In the genomic region with DNA sequence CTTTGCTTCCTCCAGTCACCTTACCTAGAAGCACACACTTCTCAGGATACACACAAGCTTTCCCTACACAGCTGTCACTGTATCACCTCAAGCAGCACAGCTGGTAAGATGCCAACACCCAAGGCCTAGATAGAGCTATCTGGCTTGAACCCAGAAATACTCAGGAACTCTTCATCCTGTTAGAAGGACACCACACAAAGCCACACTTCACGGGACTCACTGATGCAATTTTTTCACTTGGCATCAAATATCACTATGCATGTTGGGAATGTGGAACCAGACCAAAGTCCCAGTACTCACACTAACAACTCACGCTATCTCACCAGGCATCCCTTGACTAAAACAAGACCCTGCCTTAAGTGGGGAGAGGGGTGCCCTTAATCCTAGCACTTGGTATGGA, we compare ENCODE assay signal across 10 mouse cellular contexts. TPM values are rescaled to one million over a fixed set of nuclear protein-coding genes. Genes with fewer than 3 reads are reported as not detected.
DNase-seq lines count a peak whose midpoint lies in the region; ATAC-seq lines count a peak whose summit lies in the region.
"Had no signal": no experiment of that assay in that cellular context is flagged by ENCODE, and none has a peak within 500 bp of the region (broad histone marks: within the 10 kb centered on the region; RNA-seq: fewer than 3 reads in every experiment).

No protein-coding gene starts in this region.

- peaks cover 57% of the 10 kb centered on the region for H3K4me1 ChIP-seq in kidney, embryonic 15.5 days
- H3K4me1 ChIP-seq in brown adipose tissue, adult 24 weeks (ENCODE audit: control insufficient read depth, insufficient read depth, insufficient read length, low read length): peaks cover 26% of the 10 kb centered on the region
- peaks cover 30% of the 10 kb centered on the region for H3K4me1 ChIP-seq in forebrain, embryonic 16.5 days (replicated peaks; ENCODE audit: control insufficient read depth, insufficient read depth, low read length)
- H3K4me1 ChIP-seq in midbrain, embryonic 11.5 days (ENCODE audit: control insufficient read depth, insufficient read depth, low read length): peaks cover 22% of the 10 kb centered on the region

- no peak overlapping the region for H3K27ac ChIP-seq in kidney, embryonic 15.5 days
- H3K27ac ChIP-seq in brown adipose tissue, adult 24 weeks (replicated peaks; ENCODE audit: low read depth, low read length): peak overlapping the region; percentile 33
- no peak overlapping the region for H3K27ac ChIP-seq in forebrain, embryonic 16.5 days (ENCODE audit: low read length)
- H3K27ac ChIP-seq in midbrain, embryonic 11.5 days (ENCODE audit: low read depth, low read length): no peak overlapping the region

- peak overlapping the region; percentile 89; the same call in 1 of the 2 replicates for H3K4me2 ChIP-seq in kidney, embryonic 15.5 days
- H3K4me2 ChIP-seq in forebrain, embryonic 16.5 days (ENCODE audit: low read length): peak overlapping the region; percentile 98
- H3K4me2 ChIP-seq in midbrain, embryonic 11.5 days: no peak overlapping the region

- no peaks in the 10 kb centered on the region for H3K9me3 ChIP-seq in kidney, embryonic 15.5 days (replicated peaks)
- H3K9me3 ChIP-seq in forebrain, embryonic 16.5 days (ENCODE audit: control insufficient read depth, low read length): no peaks in the 10 kb centered on the region
- no peaks in the 10 kb centered on the region for H3K9me3 ChIP-seq in midbrain, embryonic 11.5 days (ENCODE audit: control insufficient read depth, low read length)

- H3K9ac ChIP-seq in kidney, embryonic 15.5 days: 0 out of 2 replicates have a peak overlapping the region, but pooled peaks have one; percentile 1
- H3K9ac ChIP-seq in forebrain, embryonic 16.5 days (replicated peaks; ENCODE audit: low read depth, low read length): no peak overlapping the region
- H3K9ac ChIP-seq in midbrain, embryonic 11.5 days (ENCODE audit: low read length): 0 out of 2 replicates have a peak overlapping the region, but pooled peaks have one; percentile 16

- H3K36me3 ChIP-seq in kidney, embryonic 15.5 days: peaks cover 41% of the 10 kb centered on the region
- H3K36me3 ChIP-seq in forebrain, embryonic 16.5 days (ENCODE audit: control insufficient read depth, insufficient read depth): peaks cover 28% of the 10 kb centered on the region
- H3K36me3 ChIP-seq in midbrain, embryonic 11.5 days (ENCODE audit: control insufficient read depth, insufficient read depth, low read length): peaks cover 3% of the 10 kb centered on the region; the same call in 1 of the 2 replicates

- no peak for DNase-seq in kidney, postnatal 36 days
- no peak for DNase-seq in midbrain, embryonic 11.5 days (ENCODE audit: low spot score, missing footprints)
- no peak for DNase-seq in right cerebral cortex, adult 18-20 months
- DNase-seq in gastrocnemius, adult 18-20 months (ENCODE audit: low spot score): no peak

- no peak for ATAC-seq in kidney, embryonic 15.5 days (replicated peaks; ENCODE audit: low FRiP score)
- ATAC-seq in forebrain, embryonic 16.5 days: no peak
- no peak for ATAC-seq in midbrain, embryonic 11.5 days (ENCODE audit: low FRiP score)
- no peak for ATAC-seq in frontal cortex, adult (ENCODE audit: low TSS enrichment)

- WGBS in kidney, embryonic 15.5 days: 71% methylated on average over 2 of the region's 2 CpGs
- WGBS in forebrain, embryonic 16.5 days: 84% methylated on average over 2 of the region's 2 CpGs
- WGBS in midbrain, embryonic 11.5 days: 86% methylated on average over 2 of the region's 2 CpGs

- no peaks in the 10 kb centered on the region for H3K27me3 ChIP-seq in kidney, embryonic 15.5 days
- no peaks in the 10 kb centered on the region for H3K27me3 ChIP-seq in forebrain, embryonic 16.5 days (replicated peaks; ENCODE audit: control insufficient read depth, insufficient read depth, low read length)
- no peaks in the 10 kb centered on the region for H3K27me3 ChIP-seq in midbrain, embryonic 11.5 days (ENCODE audit: control insufficient read depth, insufficient read depth, low read length)

- H3K4me3 ChIP-seq in kidney, embryonic 15.5 days (replicated peaks): 0 out of 2 replicates have a peak overlapping the region, but pooled peaks have one; percentile 71
- peak overlapping the region; percentile 21 for H3K4me3 ChIP-seq in brown adipose tissue, adult 24 weeks (ENCODE audit: insufficient read depth, low read depth, low read length)
- H3K4me3 ChIP-seq in forebrain, embryonic 16.5 days (replicated peaks; ENCODE audit: low read length): no peak overlapping the region
- no peak overlapping the region for H3K4me3 ChIP-seq in midbrain, embryonic 11.5 days (ENCODE audit: low read depth, low read length)

RNA-seq across cellular contexts. Expression of gene Arf5, which starts 3.7 kb away (rescaled TPM):
- polyA plus RNA-seq in kidney, embryonic 15.5 days (2015; fragmentation: Nextera tagmentation; extraction: Ambion mirVana): 319 and 322 TPM in 2 replicates
- 65.6 and 67.5 TPM in 2 replicates for polyA plus RNA-seq in brown adipose tissue, adult 24 weeks (2012; ENCODE audit: insufficient read depth, insufficient read length, missing spikeins)
- 389 and 423 TPM in 2 replicates for polyA plus RNA-seq in forebrain, embryonic 16.5 days (2015; fragmentation: Nextera tagmentation; extraction: Ambion mirVana)
- polyA plus RNA-seq in midbrain, embryonic 11.5 days (2014; fragmentation: Nextera tagmentation; extraction: Ambion mirVana): 307 and 332 TPM in 2 replicates
- total RNA-seq in gastrocnemius, adult 18-20 months (2021): 10 to 100 TPM; 68.5 to 70.8 TPM

RNA-seq across cellular contexts. Expression of gene Fscn3, which starts 7.9 kb away (rescaled TPM):
- polyA plus RNA-seq in kidney, embryonic 15.5 days (2015; fragmentation: Nextera tagmentation; extraction: Ambion mirVana): 0.08 TPM in 1 of 2 replicates, not detected in the other
- not detected in 2 replicates for polyA plus RNA-seq in brown adipose tissue, adult 24 weeks (2012; ENCODE audit: insufficient read depth, insufficient read length, missing spikeins)
- polyA plus RNA-seq in forebrain, embryonic 16.5 days (2015; fragmentation: Nextera tagmentation; extraction: Ambion mirVana): not detected in 2 replicates
- polyA plus RNA-seq in midbrain, embryonic 11.5 days (2014; fragmentation: Nextera tagmentation; extraction: Ambion mirVana): not detected in 2 replicates
- not detected for total RNA-seq in gastrocnemius, adult 18-20 months (2021)
- polyA plus RNA-seq: embryonic facial prominence, embryonic 11.5 days; limb, embryonic 11.5 days had no signal

RNA-seq across cellular contexts. Expression of gene Gcc1, which starts 8.5 kb away (rescaled TPM):
- polyA plus RNA-seq in kidney, embryonic 15.5 days (2015; fragmentation: Nextera tagmentation; extraction: Ambion mirVana): 10.7 and 11.3 TPM in 2 replicates
- polyA plus RNA-seq in brown adipose tissue, adult 24 weeks (2012; ENCODE audit: insufficient read depth, insufficient read length, missing spikeins): 4.1 and 5.7 TPM in 2 replicates
- polyA plus RNA-seq in forebrain, embryonic 16.5 days (2015; fragmentation: Nextera tagmentation; extraction: Ambion mirVana): 17.1 and 17.2 TPM in 2 replicates
- polyA plus RNA-seq in midbrain, embryonic 11.5 days (2014; fragmentation: Nextera tagmentation; extraction: Ambion mirVana): 8.2 and 8.9 TPM in 2 replicates
- total RNA-seq in gastrocnemius, adult 18-20 months (2021): 1 to 10 TPM; 6.6 to 7.6 TPM

RNA-seq across cellular contexts. Expression of gene Zfp800, which starts 21.9 kb away (rescaled TPM):
- polyA plus RNA-seq in kidney, embryonic 15.5 days (2015; fragmentation: Nextera tagmentation; extraction: Ambion mirVana): 19.3 and 21.4 TPM in 2 replicates
- 6.8 and 11.5 TPM in 2 replicates for polyA plus RNA-seq in brown adipose tissue, adult 24 weeks (2012; ENCODE audit: insufficient read depth, insufficient read length, missing spikeins)
- 18.4 and 21.2 TPM in 2 replicates for polyA plus RNA-seq in forebrain, embryonic 16.5 days (2015; fragmentation: Nextera tagmentation; extraction: Ambion mirVana)
- 33.0 and 33.5 TPM in 2 replicates for polyA plus RNA-seq in midbrain, embryonic 11.5 days (2014; fragmentation: Nextera tagmentation; extraction: Ambion mirVana)
- total RNA-seq in gastrocnemius, adult 18-20 months (2021): 1 to 10 TPM; 6.3 to 6.6 TPM

RNA-seq across cellular contexts. Expression of gene Pax4, which starts 29.5 kb away (rescaled TPM):
- not detected in 2 replicates for polyA plus RNA-seq in kidney, embryonic 15.5 days (2015; fragmentation: Nextera tagmentation; extraction: Ambion mirVana)
- polyA plus RNA-seq in brown adipose tissue, adult 24 weeks (2012; ENCODE audit: insufficient read depth, insufficient read length, missing spikeins): not detected in 2 replicates
- polyA plus RNA-seq in forebrain, embryonic 16.5 days (2015; fragmentation: Nextera tagmentation; extraction: Ambion mirVana): 0.48 TPM in 1 of 2 replicates, not detected in the other
- not detected in 2 replicates for polyA plus RNA-seq in midbrain, embryonic 11.5 days (2014; fragmentation: Nextera tagmentation; extraction: Ambion mirVana)
- total RNA-seq in gastrocnemius, adult 18-20 months (2021): not detected
- polyA plus RNA-seq: embryonic facial prominence, embryonic 11.5 days; limb, embryonic 11.5 days had no signal

Comparison
In these comparisons a context has a peak if more than half of its experiments do, and no peak if none do; other contexts are left out.
1. H3K4me3 ChIP-seq: peak in kidney, embryonic 15.5 days (single experiment) and brown adipose tissue, adult 24 weeks (single experiment); none in forebrain, embryonic 16.5 days (single experiment) and midbrain, embryonic 11.5 days (single experiment).